Mouse (Mus musculus): ENCODE data around the gene Il1f10.
A peak's percentile ranks its signal among the peaks of the same experiment; 100 is the strongest.

Gene Il1f10

DNA sequence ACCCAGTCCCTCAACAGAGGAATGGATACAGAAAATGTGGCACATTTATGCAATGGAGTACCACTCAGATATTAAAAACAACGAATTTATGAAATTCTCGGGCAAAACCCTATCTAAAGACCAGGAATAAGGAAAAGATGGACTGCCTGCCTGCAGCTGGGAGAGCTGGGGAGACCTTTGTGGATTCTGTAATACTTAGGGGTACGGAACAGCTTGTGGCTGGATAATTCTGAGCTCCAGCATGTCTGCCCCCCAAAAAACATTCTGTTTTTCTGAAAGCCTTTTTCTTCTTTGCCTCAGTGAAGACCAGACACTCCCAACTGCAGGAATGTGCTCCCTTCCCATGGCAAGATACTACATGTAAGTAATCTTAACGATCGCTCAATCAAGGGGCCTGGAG, at the start of gene Il1f10:
Gene Il1f10, plus strand, starts transcription at position 301 of the 400 bp plus-strand sequence.
- DNase-seq = no peak

DNA sequence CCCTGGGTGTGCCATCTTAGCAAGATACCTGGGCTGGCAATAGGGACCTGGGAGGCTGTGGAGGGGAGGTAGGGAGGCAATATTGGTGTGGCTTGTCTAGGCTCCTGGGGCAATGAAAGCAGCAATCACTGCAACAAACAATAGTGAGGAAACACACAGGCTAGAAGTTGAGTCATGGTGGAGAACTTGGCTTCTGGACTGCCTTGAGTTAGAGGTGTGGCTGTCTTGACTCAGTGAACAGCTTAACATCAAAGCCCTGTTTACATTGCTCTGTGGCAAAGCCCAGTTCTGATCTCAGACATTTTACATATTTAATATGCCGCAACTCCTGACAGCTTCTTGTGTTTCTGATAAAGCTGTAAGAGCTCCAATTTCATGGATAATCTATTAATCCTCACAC, 23.5 kb upstream of the Il1f10 start:
- no peak for DNase-seq

DNA sequence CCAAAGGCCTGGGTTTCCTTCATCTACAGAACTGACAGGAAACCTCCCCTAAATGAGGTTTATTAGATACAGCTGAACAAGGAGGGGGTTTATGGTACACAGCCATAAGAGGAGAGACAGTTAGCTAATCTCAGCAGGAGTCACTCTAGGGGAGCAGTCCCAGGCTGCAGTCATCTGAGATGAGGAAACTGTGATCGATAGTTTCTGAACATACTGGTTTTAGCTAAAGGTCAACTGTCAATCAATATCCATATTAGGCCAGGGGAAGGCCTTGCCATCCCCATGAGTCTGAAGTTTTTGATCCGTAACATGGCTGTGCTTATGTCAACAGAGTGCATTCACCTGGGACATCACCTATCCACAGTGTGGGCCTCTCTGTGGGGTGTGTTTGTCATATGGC, 17.4 kb upstream of the Il1f10 start:
- DNase-seq = no peak

DNA sequence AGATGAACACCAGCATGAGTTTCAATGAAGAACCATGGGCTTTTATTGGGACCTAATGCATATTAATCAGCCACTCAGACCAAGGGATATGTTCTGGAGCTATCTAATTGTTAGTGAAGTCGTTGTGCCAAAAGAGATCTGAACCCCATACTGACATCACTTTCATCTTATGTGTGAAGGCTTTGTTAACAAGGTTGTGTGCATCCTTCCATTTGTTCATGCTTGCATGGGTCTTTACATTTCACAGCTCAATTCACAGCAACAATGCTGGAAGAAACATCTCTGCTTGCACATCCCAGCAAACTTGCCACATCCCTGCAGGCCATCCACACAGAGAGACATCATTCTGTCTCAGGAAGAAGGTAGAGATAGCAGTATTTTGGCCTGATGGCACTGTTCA, 15.8 kb upstream of the Il1f10 start:
- no peak for DNase-seq

DNA sequence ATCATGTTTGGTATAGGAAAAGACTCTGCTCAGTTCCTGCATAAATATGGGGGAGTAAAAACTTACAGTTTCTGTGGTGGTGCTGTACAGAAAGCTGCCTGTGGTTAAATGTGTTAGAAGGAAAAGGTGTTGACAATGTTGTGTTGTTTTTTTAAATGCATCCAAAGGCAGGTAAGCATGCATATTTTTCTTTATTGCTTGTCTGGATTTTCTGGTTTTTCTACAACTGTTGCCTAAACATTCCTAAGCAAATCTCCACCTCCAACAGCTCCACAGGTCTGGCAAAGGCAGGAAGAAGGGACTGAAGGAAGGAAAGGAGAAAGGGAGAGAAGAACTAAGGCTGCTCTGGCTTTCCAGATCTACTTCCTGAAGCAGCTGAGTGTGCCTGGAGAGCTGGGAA, 14.3 kb upstream of the Il1f10 start, which contains the start of gene Il1f5:
Gene Il1f5, plus strand, starts transcription at position 301 of the 400 bp plus-strand sequence.
- DNase-seq = no peak

- no peak for DNase-seq
These were observed 3.6 kb downstream of the Il1f10 start for GRCm38 (mm10) chr2:24294616-24295015.

DNA sequence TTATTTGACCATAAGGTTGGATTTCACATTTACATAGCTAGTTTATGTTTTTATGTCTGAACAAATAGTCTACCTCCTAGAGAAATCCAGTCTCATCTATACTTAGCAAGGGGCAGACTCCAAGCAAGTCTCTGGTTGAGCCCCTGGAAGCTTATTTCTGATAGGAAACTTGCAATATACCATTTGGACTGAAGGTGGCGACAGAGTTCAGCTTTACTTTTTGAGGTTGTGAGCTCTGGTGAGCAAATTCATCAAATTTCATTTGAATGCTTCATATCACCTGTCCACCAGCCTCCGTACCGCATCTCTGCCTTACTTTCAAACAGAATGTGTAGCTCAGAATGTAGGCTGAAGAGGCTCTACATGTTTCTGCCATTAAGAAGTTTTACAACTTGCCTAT, 5.8 kb downstream of the Il1f10 start:
- DNase-seq = peak; percentile 49

DNA sequence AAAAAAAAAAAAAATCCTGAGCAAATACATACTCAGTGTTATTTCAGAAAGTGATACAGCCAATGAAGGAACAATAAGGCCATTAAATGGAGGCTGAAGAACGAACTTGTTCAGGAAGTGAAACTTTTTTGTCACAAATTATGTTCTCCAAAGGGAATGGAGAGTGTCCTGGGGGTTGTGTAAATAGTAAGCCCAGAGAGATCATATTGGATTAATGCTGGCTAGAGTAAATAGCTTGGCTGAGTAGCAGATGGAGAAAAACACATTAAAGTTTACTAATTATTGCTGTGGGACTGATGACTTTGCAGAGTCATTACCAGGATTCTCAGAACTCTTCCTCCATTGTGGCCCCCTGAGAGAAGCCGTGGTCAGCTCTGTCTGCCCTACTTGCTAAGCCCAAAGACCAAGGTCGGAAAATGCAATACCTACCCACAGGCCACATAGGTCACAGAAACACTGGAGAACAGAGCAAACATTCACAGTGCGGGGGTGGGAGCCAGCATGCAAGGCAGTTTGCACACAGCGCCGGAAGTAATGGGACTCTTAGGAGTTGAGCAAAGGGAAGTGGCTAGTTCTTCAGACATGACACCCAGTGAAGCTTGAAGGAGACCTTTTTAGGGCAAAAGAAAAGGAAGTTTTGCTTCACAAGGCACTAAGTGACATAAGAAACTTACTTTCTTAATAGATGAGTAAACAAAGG, 20.5 kb downstream of the Il1f10 start:
- peak; percentile 26 for DNase-seq

GRCm38 (mm10) chr2:24316919-24317318, 25.9 kb downstream of the Il1f10 start:
- DNase-seq = no peak

DNA sequence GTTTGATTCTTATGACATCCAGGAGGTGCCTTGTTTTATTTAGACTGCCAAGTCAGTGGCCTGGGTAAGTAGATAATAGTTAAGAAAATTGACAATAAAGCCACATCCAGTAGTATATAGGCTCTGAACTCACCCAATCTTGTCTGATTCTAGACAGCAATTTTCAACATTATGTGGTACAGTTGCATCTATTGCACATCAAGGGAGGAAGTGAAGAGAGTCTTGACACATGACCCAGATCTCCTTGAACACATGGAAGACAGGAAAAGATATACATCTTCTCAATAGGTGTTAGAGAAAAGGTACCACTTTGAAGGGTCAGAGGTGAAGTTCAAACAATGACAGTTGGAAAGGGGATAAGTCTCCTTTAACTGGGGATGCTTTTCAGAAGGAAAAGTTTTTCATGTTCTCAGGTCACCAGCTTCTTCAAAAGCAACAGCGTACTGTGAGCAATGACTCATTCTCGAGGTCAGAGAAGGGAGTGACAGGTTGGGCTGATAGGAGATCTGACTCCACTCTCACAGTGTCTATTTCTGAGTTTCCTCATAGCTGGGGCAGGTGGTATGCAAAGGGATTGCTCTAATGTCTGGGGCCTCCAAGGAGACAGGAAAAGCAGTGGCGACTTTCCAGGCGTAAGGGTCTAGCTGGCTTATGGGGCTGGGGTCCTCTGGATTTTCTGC, 27.1 kb downstream of the Il1f10 start:
- DNase-seq = no peak

DNA sequence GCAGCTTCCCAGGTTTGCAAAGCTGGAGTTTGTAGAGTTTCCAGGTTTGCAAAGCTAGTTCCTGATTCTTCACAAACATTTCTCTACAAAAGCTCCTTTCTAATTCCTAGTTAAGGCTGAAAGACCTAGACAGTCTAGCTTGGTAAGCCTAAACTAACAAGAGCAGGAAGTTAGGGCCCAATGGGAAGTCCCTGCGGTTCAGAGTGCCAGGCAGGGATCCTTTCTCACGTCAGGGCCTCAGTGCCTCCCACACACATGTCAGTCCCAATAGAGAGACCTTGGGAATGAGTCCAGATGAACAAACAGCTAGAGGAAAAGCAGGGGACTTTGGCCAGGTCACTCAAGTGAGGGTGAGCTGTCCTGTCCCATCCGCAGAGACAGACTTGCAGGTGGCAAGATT, 44.3 kb downstream of the Il1f10 start:
- DNase-seq = no peak

- no peak for DNase-seq
These were observed 45.5 kb downstream of the Il1f10 start, which contains the start of gene Il1rn for GRCm38 (mm10) chr2:24336545-24336944. Gene Il1rn (plus strand): TSS chr2:24336853.

GRCm38 (mm10) chr2:24341395-24341885, 50.4 kb downstream of the Il1f10 start:
- no peak for DNase-seq
